Mouse (Mus musculus): ENCODE data around the gene 4931406C07Rik. TPM values are rescaled to one million over a fixed set of nuclear protein-coding genes. Genes with fewer than 3 reads are reported as not detected.

4931406C07Rik gene
- polyA plus RNA-seq, 1 experiment from 2014 or later = 8.7 TPM

DNA sequence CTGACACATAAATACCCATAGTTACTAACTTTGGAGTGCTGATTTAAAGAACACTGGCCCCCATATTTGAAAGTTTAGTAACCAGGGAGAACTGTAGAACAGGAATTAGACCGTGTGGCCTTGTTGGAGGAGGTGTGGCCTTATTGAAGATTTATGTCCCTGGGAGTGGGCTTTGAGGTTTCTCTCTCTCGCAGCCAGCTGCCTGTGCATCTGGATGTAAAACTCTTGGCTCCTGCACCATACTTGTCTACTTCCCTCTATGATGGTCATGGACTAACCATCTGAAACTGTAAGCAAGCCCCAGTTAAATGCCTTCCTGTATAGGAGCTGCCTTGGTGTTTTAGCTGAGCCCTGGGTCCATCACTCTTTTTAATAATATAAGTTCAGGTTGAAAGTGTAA lies 7.8 kb downstream of the 4931406C07Rik start:
- WGBS = 37% methylated on average over 2 of the region's 2 CpGs
- H3K27me3 ChIP-seq (replicated peaks; ENCODE audit: insufficient read depth, low read length) = no peaks in the 10 kb centered on the region
- H3K4me3 ChIP-seq (ENCODE audit: low read depth, low read length) = no peak overlapping the region
- H3K9ac ChIP-seq (replicated peaks; ENCODE audit: low read depth) = no peak overlapping the region
- DNase-seq (ENCODE audit: low spot score) (no peak), ATAC-seq (no peak)
- TF ChIP-seq EP300 (IDR thresholded peaks at IDR 0.05) (no peak), CTCF (IDR thresholded peaks at IDR 0.05) (no peak)
- H3K36me3 ChIP-seq (ENCODE audit: insufficient read depth, low read length) = no peaks in the 10 kb centered on the region
- no peak overlapping the region for H3K4me2 ChIP-seq (replicated peaks; ENCODE audit: low read depth, low read length)
- no peak overlapping the region for H3K27ac ChIP-seq (ENCODE audit: low read length)
- H3K4me1 ChIP-seq (ENCODE audit: insufficient read depth, low read depth, low read length) = peaks cover 6% of the 10 kb centered on the region; the same call in 1 of the 2 replicates
- no peaks in the 10 kb centered on the region for H3K9me3 ChIP-seq (ENCODE audit: low read length)

DNA sequence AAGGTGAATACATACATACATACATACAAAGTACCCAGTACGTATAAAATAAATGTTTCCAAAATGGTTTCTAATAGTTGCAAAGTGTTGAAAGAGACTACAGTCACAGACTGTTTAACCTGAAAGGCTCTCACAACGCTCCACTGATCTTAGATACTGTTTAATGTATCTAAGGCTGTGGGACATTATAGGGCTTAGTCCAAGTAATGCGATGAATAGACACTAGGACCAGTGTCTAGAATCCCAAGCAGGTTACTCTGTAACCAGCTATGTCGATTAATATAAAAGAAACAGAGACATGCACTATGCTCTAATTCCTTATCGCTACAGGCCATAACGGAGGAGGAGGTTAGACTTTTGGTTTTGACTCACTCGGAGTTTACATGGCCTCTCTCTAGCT lies 9.1 kb downstream of the 4931406C07Rik start:
- no peaks in the 10 kb centered on the region for H3K9me3 ChIP-seq (ENCODE audit: low read length)
- no peak overlapping the region for H3K4me3 ChIP-seq (ENCODE audit: low read depth, low read length)
- H3K36me3 ChIP-seq (ENCODE audit: insufficient read depth, low read length) = no peaks in the 10 kb centered on the region
- H3K27me3 ChIP-seq (replicated peaks; ENCODE audit: insufficient read depth, low read length) = no peaks in the 10 kb centered on the region
- ATAC-seq (no peak), DNase-seq (ENCODE audit: low spot score) (no peak)
- no peak overlapping the region for H3K27ac ChIP-seq (ENCODE audit: low read length)
- TF ChIP-seq EP300 (IDR thresholded peaks at IDR 0.05) (no peak), CTCF (IDR thresholded peaks at IDR 0.05) (no peak)
- no peak overlapping the region for H3K9ac ChIP-seq (replicated peaks; ENCODE audit: low read depth)
- H3K4me2 ChIP-seq (replicated peaks; ENCODE audit: low read depth, low read length) = no peak overlapping the region
- 86% methylated on average over 7 of the region's 7 CpGs for WGBS
- peaks cover 6% of the 10 kb centered on the region; the same call in 1 of the 2 replicates for H3K4me1 ChIP-seq (ENCODE audit: insufficient read depth, low read depth, low read length)

DNA sequence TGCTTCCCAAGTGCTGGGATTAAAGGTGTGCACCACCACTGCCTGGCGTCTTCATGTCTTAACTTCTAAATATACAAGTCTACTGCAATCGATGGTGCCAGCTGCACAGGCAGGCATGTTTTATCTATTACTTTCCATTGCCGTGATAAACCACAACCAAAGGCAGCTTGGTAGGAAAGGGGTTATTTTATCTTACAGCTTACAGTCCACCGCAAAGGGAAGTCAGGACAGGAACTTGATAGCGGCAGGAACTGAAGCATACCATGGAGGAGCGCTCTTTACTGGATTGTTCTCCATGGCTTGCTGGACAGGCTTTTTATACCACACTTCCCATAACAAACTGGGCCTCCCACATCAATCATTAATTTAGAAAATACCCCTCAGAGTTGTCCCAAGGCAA lies 17.0 kb downstream of the 4931406C07Rik start:
- no peaks in the 10 kb centered on the region for H3K4me1 ChIP-seq (ENCODE audit: insufficient read depth, low read depth, low read length)
- no peak overlapping the region for H3K4me2 ChIP-seq (replicated peaks; ENCODE audit: low read depth, low read length)
- peaks cover 10% of the 10 kb centered on the region; the same call in 1 of the 2 replicates for H3K36me3 ChIP-seq (ENCODE audit: insufficient read depth, low read length)
- H3K27me3 ChIP-seq (replicated peaks; ENCODE audit: insufficient read depth, low read length) = no peaks in the 10 kb centered on the region
- ATAC-seq = no peak
- H3K27ac ChIP-seq (ENCODE audit: low read length) = no peak overlapping the region
- no peaks in the 10 kb centered on the region for H3K9me3 ChIP-seq (ENCODE audit: low read length)
- H3K4me3 ChIP-seq (ENCODE audit: low read depth, low read length) = no peak overlapping the region
- no peak overlapping the region for H3K9ac ChIP-seq (replicated peaks; ENCODE audit: low read depth)
- 76% methylated on average over 6 of the region's 6 CpGs for WGBS
- DNase-seq (ENCODE audit: low spot score) = no peak
- TF ChIP-seq CTCF (IDR thresholded peaks at IDR 0.05) = no peak

DNA sequence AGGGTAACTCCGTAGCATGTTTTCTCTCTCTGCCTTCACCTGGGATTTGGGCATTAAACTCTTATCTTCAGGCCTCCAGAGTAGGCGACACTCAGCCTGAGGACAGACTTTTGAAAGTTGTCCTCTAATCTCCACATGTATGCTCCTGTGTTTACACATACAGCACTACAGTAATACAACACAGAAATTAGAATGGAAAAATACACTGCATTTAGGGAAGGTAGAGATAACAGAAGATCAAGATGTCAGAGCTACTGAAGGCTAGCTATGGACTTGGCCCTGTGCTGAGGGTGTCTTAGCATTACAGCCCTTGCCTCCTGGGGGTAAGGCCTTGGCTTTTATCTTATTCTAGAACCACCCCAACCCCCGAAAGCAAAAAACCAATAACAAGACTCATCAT lies 17.8 kb downstream of the 4931406C07Rik start:
- 87% methylated on average over 3 of the region's 3 CpGs for WGBS
- Histone ChIP-seq H3K9ac (replicated peaks; ENCODE audit: low read depth) (no peak overlapping the region), H3K4me1 (ENCODE audit: insufficient read depth, low read depth, low read length) (no peaks in the 10 kb centered on the region), H3K9me3 (ENCODE audit: low read length) (no peaks in the 10 kb centered on the region), H3K27ac (ENCODE audit: low read length) (no peak overlapping the region), H3K36me3 (ENCODE audit: insufficient read depth, low read length) (peaks cover 10% of the 10 kb centered on the region; the same call in 1 of the 2 replicates), H3K4me2 (replicated peaks; ENCODE audit: low read depth, low read length) (no peak overlapping the region), H3K27me3 (replicated peaks; ENCODE audit: insufficient read depth, low read length) (no peaks in the 10 kb centered on the region), H3K4me3 (ENCODE audit: low read depth, low read length) (no peak overlapping the region)
- ATAC-seq = no peak
- TF ChIP-seq EP300 (IDR thresholded peaks at IDR 0.05) (no peak), CTCF (IDR thresholded peaks at IDR 0.05) (no peak)
- DNase-seq (ENCODE audit: low spot score) = no peak

DNA sequence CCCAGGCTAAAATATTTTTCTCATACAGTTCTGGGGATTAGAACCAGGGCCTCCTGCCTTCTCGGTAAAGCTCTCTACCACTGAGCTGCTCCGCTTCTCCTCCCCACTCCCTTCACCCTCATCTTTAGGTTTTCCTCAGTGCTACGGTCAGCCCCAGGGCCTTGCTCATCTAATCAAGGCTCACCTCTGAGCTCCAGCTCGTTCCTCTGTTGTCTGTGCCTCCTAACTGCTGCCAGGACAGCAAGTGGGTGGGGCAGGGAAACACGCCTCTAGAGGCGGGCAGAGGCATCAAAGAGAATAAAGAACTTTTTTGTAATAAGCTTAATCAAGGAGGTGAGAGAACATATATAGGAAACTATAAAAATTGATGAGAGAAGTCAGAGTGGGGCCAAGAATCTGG lies 18.4 kb downstream of the 4931406C07Rik start:
- H3K4me3 ChIP-seq (ENCODE audit: low read depth, low read length) = no peak overlapping the region
- no peaks in the 10 kb centered on the region for H3K27me3 ChIP-seq (replicated peaks; ENCODE audit: insufficient read depth, low read length)
- TF ChIP-seq CTCF (IDR thresholded peaks at IDR 0.05) = no peak
- TF ChIP-seq EP300 (IDR thresholded peaks at IDR 0.05) = no peak
- DNase-seq (ENCODE audit: low spot score) = no peak
- 72% methylated on average over 6 of the region's 6 CpGs for WGBS
- peaks cover 10% of the 10 kb centered on the region; the same call in 1 of the 2 replicates for H3K36me3 ChIP-seq (ENCODE audit: insufficient read depth, low read length)
- H3K4me1 ChIP-seq (ENCODE audit: insufficient read depth, low read depth, low read length) = no peaks in the 10 kb centered on the region
- no peak overlapping the region for H3K27ac ChIP-seq (ENCODE audit: low read length)
- ATAC-seq = no peak
- H3K4me2 ChIP-seq (replicated peaks; ENCODE audit: low read depth, low read length) = no peak overlapping the region
- H3K9ac ChIP-seq (replicated peaks; ENCODE audit: low read depth) = no peak overlapping the region
- H3K9me3 ChIP-seq (ENCODE audit: low read length) = no peaks in the 10 kb centered on the region

DNA sequence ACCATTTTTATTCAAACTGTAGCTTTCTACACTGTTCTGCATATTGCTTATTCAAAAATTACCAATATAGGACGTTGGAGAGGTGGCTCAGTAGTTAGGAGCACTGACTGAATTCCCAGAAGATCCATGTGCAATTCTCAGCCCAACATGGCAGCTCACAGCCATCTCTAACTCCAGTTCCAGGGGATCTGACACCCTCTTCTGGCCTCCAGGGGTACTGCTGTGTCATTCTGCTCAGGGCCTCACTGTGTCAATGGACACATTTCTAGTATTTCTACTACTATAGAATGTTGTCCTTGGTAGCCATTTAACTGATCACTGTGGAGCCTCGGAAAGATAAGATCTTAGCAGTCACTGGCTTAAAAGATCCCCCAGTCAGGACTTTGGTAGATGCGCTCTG lies 20.8 kb downstream of the 4931406C07Rik start:
- no peak for DNase-seq (ENCODE audit: low spot score)
- H3K4me1 ChIP-seq (ENCODE audit: insufficient read depth, low read depth, low read length) = peaks cover 7% of the 10 kb centered on the region; the same call in 1 of the 2 replicates
- H3K36me3 ChIP-seq (ENCODE audit: insufficient read depth, low read length) = peaks cover 8% of the 10 kb centered on the region; the same call in 1 of the 2 replicates
- H3K27me3 ChIP-seq (replicated peaks; ENCODE audit: insufficient read depth, low read length) = no peaks in the 10 kb centered on the region
- no peaks in the 10 kb centered on the region for H3K9me3 ChIP-seq (ENCODE audit: low read length)
- no peak overlapping the region for H3K9ac ChIP-seq (replicated peaks; ENCODE audit: low read depth)
- ATAC-seq = no peak
- peak; percentile 57 for TF ChIP-seq CTCF (IDR thresholded peaks at IDR 0.05)
- no peak for TF ChIP-seq EP300 (IDR thresholded peaks at IDR 0.05)
- H3K4me2 ChIP-seq (replicated peaks; ENCODE audit: low read depth, low read length) = no peak overlapping the region
- H3K4me3 ChIP-seq (ENCODE audit: low read depth, low read length) = no peak overlapping the region
- no peak overlapping the region for H3K27ac ChIP-seq (ENCODE audit: low read length)
- 68% methylated on average over 3 of the region's 3 CpGs for WGBS

DNA sequence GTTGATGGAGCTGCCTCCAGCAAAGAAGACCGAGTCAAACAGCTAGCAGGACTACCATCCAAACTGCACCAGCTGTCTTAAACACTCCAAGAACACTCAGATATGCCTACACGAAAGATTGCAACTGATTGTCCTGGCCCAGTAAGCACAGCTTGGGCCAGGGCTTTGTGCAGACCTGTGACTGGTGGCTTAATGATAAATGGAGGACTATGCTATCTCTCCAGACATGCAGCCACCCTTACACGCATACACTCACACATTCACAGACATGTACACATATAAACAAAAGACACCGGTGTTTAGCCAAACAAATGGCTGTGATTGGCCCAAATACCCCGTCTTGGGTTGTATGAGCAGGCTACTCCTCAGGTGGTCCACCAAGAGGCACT lies 25.8 kb downstream of the 4931406C07Rik start:
- H3K4me2 ChIP-seq (replicated peaks; ENCODE audit: low read depth, low read length) = peak overlapping the region; percentile 80
- TF ChIP-seq CTCF (IDR thresholded peaks at IDR 0.05) (no peak), EP300 (IDR thresholded peaks at IDR 0.05) (no peak)
- peak overlapping the region; percentile 85 for H3K4me3 ChIP-seq (ENCODE audit: low read depth, low read length)
- no peak for ATAC-seq
- 39% methylated on average over 5 of the region's 5 CpGs for WGBS
- H3K9me3 ChIP-seq (ENCODE audit: low read length) = no peaks in the 10 kb centered on the region
- peak overlapping the region; percentile 58 for H3K27ac ChIP-seq (ENCODE audit: low read length)
- DNase-seq (ENCODE audit: low spot score) = peak; percentile 16
- H3K27me3 ChIP-seq (replicated peaks; ENCODE audit: insufficient read depth, low read length) = no peaks in the 10 kb centered on the region
- peaks cover 8% of the 10 kb centered on the region; the same call in 1 of the 2 replicates for H3K4me1 ChIP-seq (ENCODE audit: insufficient read depth, low read depth, low read length)
- H3K36me3 ChIP-seq (ENCODE audit: insufficient read depth, low read length) = no peaks in the 10 kb centered on the region
- peak overlapping the region; percentile 35; the same call in 1 of the 2 replicates for H3K9ac ChIP-seq (replicated peaks; ENCODE audit: low read depth)
